Mouse (Mus musculus): ENCODE results near the gene 1700024P04Rik. TPM values are rescaled to one million over a fixed set of nuclear protein-coding genes. Genes with fewer than 3 reads are reported as not detected.

Gene 1700024P04Rik
- polyA plus RNA-seq, 1 experiment from 2014 or later: not detected

GRCm38 (mm10) chr13:98956209-98956608, 28.2 kb downstream of the 1700024P04Rik start:
- no peaks in the 10 kb centered on the region for H3K9me3 ChIP-seq
- H3K4me2 ChIP-seq (replicated peaks): no peak overlapping the region
- no peaks in the 10 kb centered on the region for H3K36me3 ChIP-seq
- H3K4me3 ChIP-seq (replicated peaks): no peak overlapping the region
- no peak overlapping the region for H3K9ac ChIP-seq (replicated peaks)
- peaks cover 12% of the 10 kb centered on the region for H3K4me1 ChIP-seq (replicated peaks)
- H3K27ac ChIP-seq: no peak overlapping the region
- no peaks in the 10 kb centered on the region for H3K27me3 ChIP-seq
- ATAC-seq: no peak
- 85% methylated on average over 2 of the region's 2 CpGs for WGBS

- H3K9ac ChIP-seq (replicated peaks): no peak overlapping the region
- H3K4me3 ChIP-seq (replicated peaks): no peak overlapping the region
- H3K4me1 ChIP-seq (replicated peaks): peaks cover 12% of the 10 kb centered on the region
- no peaks in the 10 kb centered on the region for H3K9me3 ChIP-seq
- no peak for ATAC-seq
- no peak overlapping the region for H3K4me2 ChIP-seq (replicated peaks)
- 63% methylated on average over 6 of the region's 6 CpGs for WGBS
- H3K27ac ChIP-seq: no peak overlapping the region
- no peaks in the 10 kb centered on the region for H3K27me3 ChIP-seq
- no peaks in the 10 kb centered on the region for H3K36me3 ChIP-seq
These were observed 28.7 kb downstream of the 1700024P04Rik start for GRCm38 (mm10) chr13:98955676-98956075.

- Histone ChIP-seq H3K9ac (replicated peaks) (no peak overlapping the region), H3K9me3 (no peaks in the 10 kb centered on the region), H3K36me3 (no peaks in the 10 kb centered on the region), H3K4me2 (replicated peaks) (no peak overlapping the region), H3K4me3 (replicated peaks) (no peak overlapping the region), H3K27ac (no peak overlapping the region), H3K4me1 (replicated peaks) (peaks cover 12% of the 10 kb centered on the region), H3K27me3 (no peaks in the 10 kb centered on the region)
- ATAC-seq: no peak
- WGBS: 63% methylated on average over 5 of the region's 5 CpGs
These were observed 29.1 kb downstream of the 1700024P04Rik start for GRCm38 (mm10) chr13:98955226-98955625.

GRCm38 (mm10) chr13:98953830-98954229, 30.5 kb downstream of the 1700024P04Rik start:
- Histone ChIP-seq H3K9me3 (no peaks in the 10 kb centered on the region), H3K4me2 (replicated peaks) (no peak overlapping the region), H3K27me3 (no peaks in the 10 kb centered on the region), H3K36me3 (no peaks in the 10 kb centered on the region), H3K4me3 (replicated peaks) (no peak overlapping the region), H3K4me1 (replicated peaks) (peaks cover 12% of the 10 kb centered on the region), H3K9ac (replicated peaks) (no peak overlapping the region), H3K27ac (no peak overlapping the region)
- ATAC-seq: no peak
- WGBS: 89% methylated on average over 5 of the region's 5 CpGs

- Histone ChIP-seq H3K9ac (replicated peaks) (no peak overlapping the region), H3K27me3 (no peaks in the 10 kb centered on the region), H3K27ac (no peak overlapping the region), H3K4me3 (replicated peaks) (no peak overlapping the region), H3K4me1 (replicated peaks) (no peaks in the 10 kb centered on the region), H3K36me3 (no peaks in the 10 kb centered on the region), H3K4me2 (replicated peaks) (no peak overlapping the region), H3K9me3 (no peaks in the 10 kb centered on the region)
- no peak for ATAC-seq
- WGBS: 60% methylated on average over 7 of the region's 7 CpGs
These were observed 32.4 kb downstream of the 1700024P04Rik start for GRCm38 (mm10) chr13:98951951-98952350.

- ATAC-seq: no peak
- Histone ChIP-seq H3K9me3 (no peaks in the 10 kb centered on the region), H3K4me1 (replicated peaks) (no peaks in the 10 kb centered on the region), H3K4me3 (replicated peaks) (no peak overlapping the region), H3K4me2 (replicated peaks) (no peak overlapping the region), H3K27ac (no peak overlapping the region), H3K36me3 (no peaks in the 10 kb centered on the region), H3K9ac (replicated peaks) (no peak overlapping the region), H3K27me3 (no peaks in the 10 kb centered on the region)
- 27% methylated on average over 4 of the region's 4 CpGs for WGBS
These were observed 36.2 kb downstream of the 1700024P04Rik start for GRCm38 (mm10) chr13:98948146-98948545.

GRCm38 (mm10) chr13:98946434-98946833, 37.9 kb downstream of the 1700024P04Rik start:
- Histone ChIP-seq H3K27me3 (no peaks in the 10 kb centered on the region), H3K9me3 (no peaks in the 10 kb centered on the region), H3K4me1 (replicated peaks) (no peaks in the 10 kb centered on the region), H3K9ac (replicated peaks) (no peak overlapping the region), H3K36me3 (no peaks in the 10 kb centered on the region), H3K4me2 (replicated peaks) (no peak overlapping the region), H3K27ac (no peak overlapping the region), H3K4me3 (replicated peaks) (no peak overlapping the region)
- WGBS: 94% methylated on average over 7 of the region's 7 CpGs
- ATAC-seq: no peak

GRCm38 (mm10) chr13:98945908-98946307, 38.5 kb downstream of the 1700024P04Rik start:
- H3K36me3 ChIP-seq: no peaks in the 10 kb centered on the region

GRCm38 (mm10) chr13:98945381-98945780, 39.0 kb downstream of the 1700024P04Rik start:
- Histone ChIP-seq H3K27ac (no peak overlapping the region), H3K9ac (replicated peaks) (no peak overlapping the region), H3K27me3 (no peaks in the 10 kb centered on the region), H3K4me2 (replicated peaks) (no peak overlapping the region), H3K36me3 (no peaks in the 10 kb centered on the region), H3K4me3 (replicated peaks) (no peak overlapping the region), H3K9me3 (no peaks in the 10 kb centered on the region), H3K4me1 (replicated peaks) (no peaks in the 10 kb centered on the region)
- WGBS: 85% methylated on average over 4 of the region's 4 CpGs
- ATAC-seq: no peak

More at GRCm38 (mm10) chr13:98945908-98946307, 38.5 kb downstream of the 1700024P04Rik start:
- no peak overlapping the region for H3K9ac ChIP-seq (replicated peaks)
- no peak overlapping the region for H3K27ac ChIP-seq
- H3K9me3 ChIP-seq: no peaks in the 10 kb centered on the region
- no peaks in the 10 kb centered on the region for H3K27me3 ChIP-seq
- H3K4me2 ChIP-seq (replicated peaks): no peak overlapping the region
- ATAC-seq: no peak
- H3K4me1 ChIP-seq (replicated peaks): no peaks in the 10 kb centered on the region
- 41% methylated on average over 3 of the region's 3 CpGs for WGBS
- no peak overlapping the region for H3K4me3 ChIP-seq (replicated peaks)

- 87% methylated on average over 7 of the region's 7 CpGs for WGBS
- Histone ChIP-seq H3K4me2 (replicated peaks) (no peak overlapping the region), H3K27ac (no peak overlapping the region), H3K4me3 (replicated peaks) (no peak overlapping the region), H3K9me3 (no peaks in the 10 kb centered on the region), H3K9ac (replicated peaks) (no peak overlapping the region), H3K36me3 (no peaks in the 10 kb centered on the region), H3K27me3 (no peaks in the 10 kb centered on the region), H3K4me1 (replicated peaks) (no peaks in the 10 kb centered on the region)
- no peak for ATAC-seq
These were observed 39.7 kb downstream of the 1700024P04Rik start for GRCm38 (mm10) chr13:98944620-98945081.

GRCm38 (mm10) chr13:98942360-98942759, 42.0 kb downstream of the 1700024P04Rik start:
- ATAC-seq: no peak
- Histone ChIP-seq H3K36me3 (no peaks in the 10 kb centered on the region), H3K4me2 (replicated peaks) (no peak overlapping the region), H3K4me3 (replicated peaks) (no peak overlapping the region), H3K9me3 (no peaks in the 10 kb centered on the region), H3K27ac (no peak overlapping the region), H3K27me3 (no peaks in the 10 kb centered on the region), H3K4me1 (replicated peaks) (no peaks in the 10 kb centered on the region), H3K9ac (replicated peaks) (no peak overlapping the region)
- WGBS: 67% methylated on average over 6 of the region's 6 CpGs

GRCm38 (mm10) chr13:98941829-98942343, 42.5 kb downstream of the 1700024P04Rik start:
- H3K36me3 ChIP-seq: no peaks in the 10 kb centered on the region
- ATAC-seq: no peak
- WGBS: 83% methylated on average over 7 of the region's 7 CpGs

GRCm38 (mm10) chr13:98937108-98937507, 47.3 kb downstream of the 1700024P04Rik start:
- H3K4me3 ChIP-seq (replicated peaks): no peak overlapping the region
- ATAC-seq: no peak
- 88% methylated on average over 6 of the region's 6 CpGs for WGBS

More at GRCm38 (mm10) chr13:98941829-98942343, 42.5 kb downstream of the 1700024P04Rik start:
- Histone ChIP-seq H3K27me3 (no peaks in the 10 kb centered on the region), H3K27ac (no peak overlapping the region), H3K4me1 (replicated peaks) (no peaks in the 10 kb centered on the region), H3K9me3 (no peaks in the 10 kb centered on the region), H3K4me2 (replicated peaks) (no peak overlapping the region), H3K4me3 (replicated peaks) (no peak overlapping the region), H3K9ac (replicated peaks) (no peak overlapping the region)

More at GRCm38 (mm10) chr13:98937108-98937507, 47.3 kb downstream of the 1700024P04Rik start:
- H3K9ac ChIP-seq (replicated peaks): no peak overlapping the region
- no peak overlapping the region for H3K4me2 ChIP-seq (replicated peaks)
- H3K4me1 ChIP-seq (replicated peaks): no peaks in the 10 kb centered on the region
- no peak overlapping the region for H3K27ac ChIP-seq
- H3K9me3 ChIP-seq: no peaks in the 10 kb centered on the region
- H3K36me3 ChIP-seq: no peaks in the 10 kb centered on the region
- no peaks in the 10 kb centered on the region for H3K27me3 ChIP-seq
